Comparison of ENCODE assay signal across 7 mouse cellular contexts in genomic region chr13:44055573-44056491, GRCm38 (mm10).
DNase-seq lines count a peak whose midpoint lies in the region; ATAC-seq lines count a peak whose summit lies in the region.

No protein-coding gene starts in this region.

- peak overlapping the region; percentile 41 for H3K4me2 ChIP-seq in forebrain, embryonic 16.5 days (ENCODE audit: low read length)

- no peaks in the 10 kb centered on the region for H3K9me3 ChIP-seq in forebrain, embryonic 16.5 days (ENCODE audit: control insufficient read depth, low read length)

- H3K27me3 ChIP-seq in forebrain, embryonic 16.5 days (replicated peaks; ENCODE audit: control insufficient read depth, insufficient read depth, low read length): no peaks in the 10 kb centered on the region

- H3K4me3 ChIP-seq in forebrain, embryonic 16.5 days (replicated peaks; ENCODE audit: low read length): 0 out of 2 replicates have a peak overlapping the region, but pooled peaks have one; percentile 10

- peak overlapping the region; percentile 6; the same call in 1 of the 2 replicates for H3K9ac ChIP-seq in forebrain, embryonic 16.5 days (replicated peaks; ENCODE audit: low read depth, low read length)

- H3K36me3 ChIP-seq in forebrain, embryonic 16.5 days (ENCODE audit: control insufficient read depth, insufficient read depth): no peaks in the 10 kb centered on the region

- peaks cover 17% of the 10 kb centered on the region for H3K4me1 ChIP-seq in forebrain, embryonic 16.5 days (replicated peaks; ENCODE audit: control insufficient read depth, insufficient read depth, low read length)

- H3K27ac ChIP-seq in forebrain, embryonic 16.5 days (ENCODE audit: low read length): no peak overlapping the region

- DNase-seq in urinary bladder, postnatal 25 days (ENCODE audit: low spot score): peak; percentile 5
- no peak for DNase-seq in urinary bladder, adult 2 months (ENCODE audit: low spot score)
- peak; percentile 80 for DNase-seq in kidney, adult 11 months
- peak; percentile 39 to 56 for DNase-seq in lung, postnatal 4 days
- DNase-seq in right cerebral cortex, postnatal 14 days: no peak

- 16% methylated on average over 20 of the region's 20 CpGs for WGBS in forebrain, embryonic 16.5 days

- peak; percentile 38; the same call in 1 of the 2 replicates for ATAC-seq in forebrain, embryonic 16.5 days
- ATAC-seq in monocyte, adult 5-6 weeks (replicated peaks; ENCODE audit: insufficient number of reproducible peaks, low FRiP score, low TSS enrichment, poor library complexity, severe bottlenecking): no peak

Comparison
In these comparisons a context has a peak if more than half of its experiments do, and no peak if none do; other contexts are left out.
1. DNase-seq: peak in urinary bladder, postnatal 25 days (single experiment), kidney, adult 11 months (single experiment) and lung, postnatal 4 days (2 of 2); none in urinary bladder, adult 2 months (single experiment) and right cerebral cortex, postnatal 14 days (single experiment).